Mouse (Mus musculus) urinary bladder, postnatal 10 days (tissue): ENCODE data around the gene Med21.

Experiments used
- DNase-seq: peaks from one replicate; pipeline ENCODE4 v3.0.0; 2022; ENCODE audit warnings: low spot score

Gene Med21

GRCm38 (mm10) chr6:146642276-146643183, at the start of gene Med21, which contains the start of gene Tm7sf3:
Gene Med21, plus strand, starts transcription at chr6:146642547.
Gene Tm7sf3, minus strand, starts transcription at chr6:146642824.
- DNase-seq, result peak; percentile 96

GRCm38 (mm10) chr6:146602601-146603000, 39.7 kb upstream of the Med21 start:
- no peak for DNase-seq

GRCm38 (mm10) chr6:146603651-146604050, 38.7 kb upstream of the Med21 start:
- DNase-seq, result no peak

GRCm38 (mm10) chr6:146611385-146611784, 31.0 kb upstream of the Med21 start:
- DNase-seq, result no peak

- DNase-seq, result no peak
Measured at GRCm38 (mm10) chr6:146611897-146612296, 30.4 kb upstream of the Med21 start.

GRCm38 (mm10) chr6:146612736-146613135, 29.6 kb upstream of the Med21 start:
- DNase-seq, result no peak

- no peak for DNase-seq
Measured at GRCm38 (mm10) chr6:146613907-146614306, 28.4 kb upstream of the Med21 start.

GRCm38 (mm10) chr6:146614541-146614940, 27.8 kb upstream of the Med21 start:
- DNase-seq, result no peak

- DNase-seq, result no peak
Measured at GRCm38 (mm10) chr6:146615891-146616290, 26.5 kb upstream of the Med21 start.

- no peak for DNase-seq
Measured at GRCm38 (mm10) chr6:146616670-146617069, 25.7 kb upstream of the Med21 start.

GRCm38 (mm10) chr6:146628123-146628522, 14.2 kb upstream of the Med21 start:
- no peak for DNase-seq

- no peak for DNase-seq
Measured at GRCm38 (mm10) chr6:146629781-146630756, 12.3 kb upstream of the Med21 start.

- DNase-seq, result no peak
Measured at GRCm38 (mm10) chr6:146630961-146631360, 11.4 kb upstream of the Med21 start.

- no peak for DNase-seq
Measured at GRCm38 (mm10) chr6:146631847-146632246, 10.5 kb upstream of the Med21 start.

- DNase-seq, result no peak
Measured at GRCm38 (mm10) chr6:146632403-146632802, 9.9 kb upstream of the Med21 start.

GRCm38 (mm10) chr6:146633097-146633496, 9.2 kb upstream of the Med21 start:
- DNase-seq, result no peak

- no peak for DNase-seq
Measured at GRCm38 (mm10) chr6:146633629-146634014, 8.7 kb upstream of the Med21 start.

- peak; percentile 21 for DNase-seq
Measured at GRCm38 (mm10) chr6:146634015-146634722, 8.2 kb upstream of the Med21 start.

- no peak for DNase-seq
Measured at GRCm38 (mm10) chr6:146634759-146635606, 7.4 kb upstream of the Med21 start.

GRCm38 (mm10) chr6:146636482-146636881, 5.9 kb upstream of the Med21 start:
- DNase-seq, result no peak
